Mouse (Mus musculus) lung, embryonic 14.5 days (tissue): ENCODE results near the gene Kif23. TPM values are rescaled to one million over a fixed set of nuclear protein-coding genes. Genes with fewer than 3 reads are reported as not detected.

Experiments
- ATAC-seq: fragments of 200-750 bp; cut with Nextera tagmentation; 2 replicates; pipeline ENCODE4 v1.8.0; 2017; ENCODE audit warnings: mild to moderate bottlenecking, moderate TSS enrichment, moderate library complexity; ENCODE audit not compliant: insufficient read depth
- DNase-seq: peaks from one replicate; pipeline ENCODE4 v3.0.0-alpha.2; 2015
- H3K27ac ChIP-seq: fragments of 300-500 bp; sonication (generic); 2 replicates; pipeline ENCODE4 v1.5.1; 2014; ENCODE audit warnings: low read depth, mild to moderate bottlenecking, moderate library complexity
- H3K27me3 ChIP-seq: fragments of 300-500 bp; sonication (generic); 2 replicates; pipeline ENCODE4 v1.6.1; 2014; ENCODE audit warnings: low read length, control low read depth; ENCODE audit not compliant: insufficient read depth
- H3K36me3 ChIP-seq: fragments of 300-500 bp; sonication (generic); 2 replicates; pipeline ENCODE4 v1.6.1; 2014; ENCODE audit warnings: control low read depth; ENCODE audit not compliant: insufficient read depth
- H3K4me1 ChIP-seq: fragments of 300-500 bp; sonication (generic); 2 replicates; pipeline ENCODE4 v1.6.1; 2014; ENCODE audit warnings: antibody characterized with exemption, control low read depth; ENCODE audit not compliant: insufficient read depth
- H3K4me2 ChIP-seq: fragments of 300-500 bp; sonication (generic); 2 replicates; pipeline ENCODE4 v1.6.1; 2014; ENCODE audit warnings: mild to moderate bottlenecking
- H3K4me3 ChIP-seq: fragments of 300-500 bp; sonication (generic); 2 replicates; pipeline ENCODE4 v1.5.1; 2014; ENCODE audit warnings: low read depth, low read length
- H3K9ac ChIP-seq: fragments of 300-500 bp; sonication (generic); 2 replicates; pipeline ENCODE4 v1.6.1; 2014
- H3K9me3 ChIP-seq: fragments of 300-500 bp; sonication (generic); 2 replicates; pipeline ENCODE4 v1.6.1; 2016; ENCODE audit warnings: low read depth, low read length, control low read depth
- CTCF ChIP-seq: IDR thresholded peaks from 2 replicates; pipeline ENCODE4 v1.5.1; 2016; ENCODE audit warnings: antibody characterized with exemption, low read depth
- WGBS: fragments of 180-500 bp; shearing (Covaris S2); extraction: QIAGEN DNeasy Blood & Tissue Kit; methylation state at CpG from one replicate; pipeline ENCODE4 v1.1.7; 2014; 5-methylcytosine and 5-hydroxymethylcytosine counted together
- polyA plus RNA-seq: library from polyadenylated mRNA; unstranded; fragments of >200 nt; fragmentation: Nextera tagmentation; extraction: Ambion mirVana; gene quantifications from 2 replicates; pipeline ENCODE4 v1.2.1, GENCODE M21; 2014

Kif23 gene
- polyA plus RNA-seq, 1 experiment from 2014 or later: 164 TPM

DNA sequence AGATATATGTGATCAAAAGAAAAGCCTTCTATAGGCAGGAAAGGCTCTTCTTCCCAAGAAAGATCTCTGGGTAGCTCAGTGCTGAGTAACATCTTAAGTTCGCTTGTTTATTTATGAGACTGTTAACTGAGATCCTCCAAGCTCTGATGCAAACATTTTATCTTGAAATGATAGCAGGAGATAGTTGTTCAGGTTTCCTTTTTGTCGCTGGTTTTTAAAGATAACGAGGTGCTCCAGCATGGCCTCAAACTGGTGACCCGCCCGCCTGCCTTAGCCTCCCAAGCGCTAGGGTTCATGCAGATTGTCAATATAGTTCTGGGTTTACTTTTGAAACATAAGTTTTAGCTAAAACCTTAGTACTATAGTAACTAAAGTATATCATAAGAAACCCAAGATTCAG is 26.2 kb downstream of the Kif23 start:
- no peak for DNase-seq
- 82% methylated on average over 6 of the region's 6 CpGs for whole genome bisulfite sequencing
- Histone ChIP-seq H3K27me3 (no peaks in the 10 kb centered on the region), H3K4me2 (no peak overlapping the region), H3K9ac (no peak overlapping the region), H3K27ac (no peak overlapping the region), H3K4me3 (no peak overlapping the region), H3K9me3 (no peaks in the 10 kb centered on the region), H3K4me1 (no peaks in the 10 kb centered on the region), H3K36me3 (peaks cover 87% of the 10 kb centered on the region)
- ATAC-seq: no peak
- no peak for TF ChIP-seq CTCF

DNA sequence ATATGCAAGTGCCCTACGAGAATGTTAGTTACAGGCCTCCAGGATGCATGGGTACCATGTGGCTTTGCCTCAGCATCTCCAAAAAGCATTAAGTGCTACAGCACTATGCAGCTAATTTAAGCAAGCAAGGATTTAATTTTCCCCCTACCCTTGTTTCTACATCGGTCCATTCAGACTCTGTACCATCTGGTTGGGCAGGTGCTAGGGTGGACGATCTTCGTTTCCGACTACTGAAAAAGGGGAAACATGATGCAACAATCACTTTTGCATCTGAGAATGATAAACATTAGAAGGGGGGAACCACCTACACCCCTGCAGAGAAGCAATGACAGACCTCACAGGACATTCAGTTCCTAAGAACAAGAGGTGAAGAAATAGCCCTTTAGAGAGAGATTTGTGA is 27.1 kb downstream of the Kif23 start:
- Histone ChIP-seq H3K27me3 (no peaks in the 10 kb centered on the region), H3K9me3 (no peaks in the 10 kb centered on the region), H3K4me3 (no peak overlapping the region), H3K4me2 (no peak overlapping the region), H3K9ac (no peak overlapping the region), H3K27ac (no peak overlapping the region), H3K36me3 (peaks cover 79% of the 10 kb centered on the region), H3K4me1 (no peaks in the 10 kb centered on the region)
- no peak for DNase-seq
- no peak for ATAC-seq
- WGBS: 92% methylated on average over 5 of the region's 5 CpGs
- no peak for TF ChIP-seq CTCF

DNA sequence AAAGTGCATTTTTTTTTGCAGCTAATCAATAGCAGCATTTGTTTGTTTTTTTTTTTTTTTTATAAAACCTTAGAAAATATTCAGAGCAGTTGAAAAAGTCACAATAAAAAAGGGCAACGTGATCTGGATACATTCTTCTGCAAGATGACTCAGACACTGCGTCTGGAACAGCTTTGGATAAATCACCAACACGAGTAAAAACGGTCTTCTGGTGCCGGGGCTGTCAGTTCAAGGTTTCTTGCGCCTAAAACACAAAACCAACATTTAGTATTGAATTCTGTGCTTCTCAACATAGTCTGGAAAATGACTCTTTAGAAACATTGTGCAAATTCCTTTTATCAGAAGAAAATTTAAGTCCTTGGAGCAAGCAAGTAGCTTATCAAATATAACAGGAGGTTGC is 29.1 kb downstream of the Kif23 start:
- Histone ChIP-seq H3K4me2 (no peak overlapping the region), H3K4me1 (no peaks in the 10 kb centered on the region), H3K36me3 (peaks cover 75% of the 10 kb centered on the region), H3K27ac (no peak overlapping the region), H3K27me3 (no peaks in the 10 kb centered on the region), H3K9ac (no peak overlapping the region), H3K4me3 (no peak overlapping the region), H3K9me3 (no peaks in the 10 kb centered on the region)
- no peak for TF ChIP-seq CTCF
- 85% methylated on average over 6 of the region's 6 CpGs for WGBS
- DNase-seq (no peak), ATAC-seq (no peak)

DNA sequence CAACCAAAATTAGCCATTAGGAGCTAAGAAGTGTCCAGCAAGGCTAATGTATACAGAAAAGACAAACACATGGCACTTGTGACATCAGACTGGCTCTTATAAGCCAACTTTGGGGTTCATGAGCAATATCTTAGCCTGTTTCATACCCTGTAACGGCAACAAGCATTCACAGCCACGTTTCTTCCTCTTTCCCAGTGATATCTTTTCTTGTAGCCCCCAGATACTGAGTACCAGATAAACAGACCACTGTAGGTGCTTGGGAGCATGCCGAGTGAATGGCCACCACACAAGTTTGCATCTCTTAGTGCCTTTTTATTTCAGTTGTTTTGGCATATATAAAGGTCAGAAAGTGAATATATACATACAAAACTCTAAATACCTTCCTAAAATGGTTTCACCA is 29.6 kb downstream of the Kif23 start:
- no peak overlapping the region for H3K4me3 ChIP-seq
- TF ChIP-seq CTCF: no peak
- H3K27ac ChIP-seq: no peak overlapping the region
- H3K27me3 ChIP-seq: no peaks in the 10 kb centered on the region
- no peak overlapping the region for H3K9ac ChIP-seq
- no peak overlapping the region for H3K4me2 ChIP-seq
- peaks cover 75% of the 10 kb centered on the region for H3K36me3 ChIP-seq
- ATAC-seq (no peak), DNase-seq (no peak)
- H3K9me3 ChIP-seq: no peaks in the 10 kb centered on the region
- 74% methylated on average over 3 of the region's 3 CpGs for WGBS
- no peaks in the 10 kb centered on the region for H3K4me1 ChIP-seq

DNA sequence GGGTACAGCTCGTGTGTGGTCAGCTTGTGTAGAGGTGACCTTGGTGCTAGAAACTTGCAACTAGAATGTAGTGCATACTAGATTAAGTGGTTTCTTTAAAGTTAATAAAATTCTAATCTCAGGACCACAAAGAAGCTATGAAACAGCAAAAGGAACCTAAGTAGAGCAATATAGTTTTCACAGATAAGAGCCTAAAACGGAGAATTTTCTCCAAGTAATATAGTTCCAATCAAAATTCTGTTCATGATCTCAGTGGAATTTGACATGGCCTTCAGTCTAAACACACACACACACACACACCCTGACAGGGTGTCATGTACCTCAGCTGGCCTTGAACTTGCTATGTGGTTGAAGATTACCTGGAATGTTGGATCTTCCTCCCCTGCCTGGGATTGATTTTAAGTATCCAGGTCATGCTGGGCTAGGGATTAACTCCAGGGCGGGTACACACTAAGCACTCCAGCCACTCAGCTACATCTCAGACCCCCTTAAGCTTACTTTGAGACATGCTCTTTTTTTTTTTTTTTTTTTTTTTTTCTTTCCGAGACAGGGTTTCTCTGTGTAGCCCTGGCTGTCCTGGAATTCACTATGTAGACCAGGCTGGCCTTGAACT is 31.1 kb downstream of the Kif23 start:
- Histone ChIP-seq H3K27ac (peak overlapping the region; percentile 91), H3K4me1 (no peaks in the 10 kb centered on the region), H3K9ac (peak overlapping the region; percentile 93; the same call in 1 of the 2 replicates), H3K4me3 (peak overlapping the region; percentile 89), H3K9me3 (no peaks in the 10 kb centered on the region), H3K4me2 (peak overlapping the region; percentile 85), H3K27me3 (no peaks in the 10 kb centered on the region), H3K36me3 (peaks cover 70% of the 10 kb centered on the region)
- ATAC-seq (no peak), DNase-seq (no peak)
- no peak for TF ChIP-seq CTCF
- WGBS: 30% methylated on average over 4 of the region's 4 CpGs

DNA sequence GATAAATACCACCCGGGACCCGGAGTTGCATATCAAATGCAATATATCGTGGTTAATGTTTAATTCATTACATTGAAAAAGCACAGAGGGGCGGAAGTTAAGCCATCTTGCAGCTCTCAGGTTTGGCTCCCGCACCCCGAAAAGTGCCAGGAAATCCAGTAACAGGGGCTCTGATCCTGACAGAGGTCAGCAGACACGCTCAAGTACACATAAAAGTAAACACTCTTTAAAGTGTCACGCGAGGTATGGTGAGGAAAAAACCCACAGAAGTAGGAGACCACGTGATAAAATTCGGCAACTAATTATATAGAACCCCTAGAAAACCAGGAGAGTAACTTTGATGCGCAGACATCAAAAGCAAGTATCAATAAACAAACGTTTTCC is 31.7 kb downstream of the Kif23 start:
- ATAC-seq (no peak), DNase-seq (no peak)
- H3K4me2 ChIP-seq: peak overlapping the region; percentile 85
- H3K4me1 ChIP-seq: no peaks in the 10 kb centered on the region
- no peak for TF ChIP-seq CTCF
- no peaks in the 10 kb centered on the region for H3K27me3 ChIP-seq
- peaks cover 65% of the 10 kb centered on the region for H3K36me3 ChIP-seq
- H3K9me3 ChIP-seq: no peaks in the 10 kb centered on the region
- H3K9ac ChIP-seq: peak overlapping the region; percentile 93
- H3K4me3 ChIP-seq: peak overlapping the region; percentile 89
- peak overlapping the region; percentile 91 for H3K27ac ChIP-seq
- WGBS: 2% methylated on average over 13 of the region's 13 CpGs

DNA sequence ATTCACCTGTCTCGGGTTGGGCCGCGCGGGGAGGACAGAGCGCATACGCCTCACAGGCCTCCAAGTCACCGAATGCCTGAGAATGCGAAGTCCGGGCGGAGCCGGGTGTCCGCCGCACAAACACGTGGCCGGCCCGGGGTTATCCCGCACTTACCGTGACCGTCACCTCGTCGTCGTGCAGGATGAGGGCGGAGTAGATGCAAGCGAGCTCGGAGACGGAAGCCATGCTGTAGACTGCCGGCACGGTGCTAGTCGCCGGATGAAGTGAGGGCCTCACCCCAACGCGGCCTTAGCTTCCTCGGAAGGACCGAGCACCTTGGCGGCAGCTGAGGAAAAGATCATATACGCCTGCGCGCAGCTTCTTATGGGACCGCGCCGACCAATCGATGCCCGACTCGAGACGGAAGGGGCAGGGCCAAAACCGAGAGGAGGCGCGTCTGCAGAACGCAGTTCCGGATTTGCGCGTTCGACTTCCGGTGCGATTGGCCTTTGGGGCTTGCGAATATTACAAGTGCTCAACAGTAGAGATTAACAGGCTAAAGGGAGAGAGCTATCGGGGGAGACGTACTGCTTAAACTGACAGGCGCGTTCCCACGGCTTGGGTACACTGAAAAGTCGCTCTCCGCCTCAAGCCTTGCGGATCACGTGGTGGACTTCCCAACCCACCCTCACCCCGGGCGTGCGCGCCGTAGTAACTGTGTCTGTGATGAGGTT is 32.2 kb downstream of the Kif23 start, which contains the start of gene Rplp1:
Gene Rplp1 (minus strand): TSS at position 340 of the 714 bp plus-strand sequence.
- no peak for TF ChIP-seq CTCF
- H3K9ac ChIP-seq: peak within 1 kb of the TSS; percentile 93
- peak within 1 kb of the TSS; percentile 89 for H3K4me3 ChIP-seq
- peak; percentile 99 for DNase-seq
- under 1% methylated on average over 67 of the region's 70 CpGs for WGBS
- no peaks in the 10 kb centered on the region for H3K4me1 ChIP-seq
- peaks cover 64% of the 10 kb centered on the region for H3K36me3 ChIP-seq
- ATAC-seq: peak; percentile 95
- H3K27me3 ChIP-seq: no peaks in the 10 kb centered on the region
- H3K4me2 ChIP-seq: peak within 1 kb of the TSS; percentile 85
- H3K9me3 ChIP-seq: no peaks in the 10 kb centered on the region
- H3K27ac ChIP-seq: peak within 1 kb of the TSS; percentile 91
